Mouse (Mus musculus) urinary bladder, postnatal 4 days (tissue): ENCODE data around the gene Crb1.
A peak's percentile ranks its signal among the peaks of the same experiment; 100 is the strongest.
"Not testable (repeated sequence)": the region's sequence is repeated elsewhere in the genome, so short reads cannot be mapped to it uniquely, and the experiment has no call there.

Source experiments
- DNase-seq, 2 experiments: peaks; one replicate each; pipeline ENCODE4 v3.0.0; 2021 to 2022; ENCODE audit warnings: low spot score in 2 of 2

The Crb1 gene

GRCm38 (mm10) chr1:139328811-139329210, 48.1 kb downstream of the Crb1 start:
- no peak for DNase-seq

- DNase-seq, result no peak
These were observed 48.6 kb downstream of the Crb1 start for GRCm38 (mm10) chr1:139328286-139328685.

- DNase-seq, result no peak
These were observed 51.5 kb downstream of the Crb1 start for GRCm38 (mm10) chr1:139325378-139325777.

GRCm38 (mm10) chr1:139319798-139320197, 57.1 kb downstream of the Crb1 start:
- no peak for DNase-seq

- DNase-seq, result no peak
These were observed 62.5 kb downstream of the Crb1 start for GRCm38 (mm10) chr1:139314297-139314874.

DNA sequence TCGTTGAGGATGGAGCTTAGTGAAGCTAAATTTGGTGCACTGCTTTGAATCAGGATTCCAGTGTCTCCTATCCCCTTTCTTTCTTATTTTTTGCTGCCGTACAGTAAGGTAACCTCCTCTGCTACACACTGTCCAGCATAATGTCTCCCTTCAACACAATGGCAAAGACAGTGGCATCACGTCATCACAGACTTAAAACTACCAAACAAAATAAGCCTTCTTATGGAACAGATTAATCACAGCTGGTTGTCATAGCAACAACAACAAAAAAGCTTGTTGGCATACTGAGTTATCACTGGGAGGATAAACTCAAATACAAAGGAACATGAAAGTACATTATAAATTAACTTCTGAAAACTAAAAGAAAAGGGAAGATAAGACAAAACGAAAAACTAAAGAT, 68.0 kb downstream of the Crb1 start:
- no peak for DNase-seq

GRCm38 (mm10) chr1:139302519-139302918, 74.4 kb downstream of the Crb1 start:
- DNase-seq, result not testable (repeated sequence)

DNA sequence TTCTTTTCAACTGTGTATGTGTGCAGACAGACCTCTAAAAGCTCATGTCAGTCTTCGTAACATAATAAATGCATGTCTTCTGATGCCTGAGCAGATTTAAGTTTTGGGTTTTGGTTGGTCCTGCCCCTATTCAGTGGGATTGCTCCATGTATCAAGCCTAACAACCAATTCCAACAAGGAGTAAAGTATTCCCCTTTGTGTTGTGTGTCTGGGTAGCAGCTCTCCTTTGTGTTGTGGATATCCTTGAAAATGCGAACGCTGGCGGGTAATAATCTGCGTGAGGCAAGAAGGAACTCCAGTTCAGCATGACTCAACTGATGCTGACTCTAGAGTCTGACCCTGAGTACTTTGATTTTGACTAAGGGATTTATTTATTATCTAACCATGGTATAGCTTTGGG, 75.1 kb downstream of the Crb1 start:
- DNase-seq, result no peak

- no peak for DNase-seq
These were observed 84.9 kb downstream of the Crb1 start for GRCm38 (mm10) chr1:139292023-139292422.

DNA sequence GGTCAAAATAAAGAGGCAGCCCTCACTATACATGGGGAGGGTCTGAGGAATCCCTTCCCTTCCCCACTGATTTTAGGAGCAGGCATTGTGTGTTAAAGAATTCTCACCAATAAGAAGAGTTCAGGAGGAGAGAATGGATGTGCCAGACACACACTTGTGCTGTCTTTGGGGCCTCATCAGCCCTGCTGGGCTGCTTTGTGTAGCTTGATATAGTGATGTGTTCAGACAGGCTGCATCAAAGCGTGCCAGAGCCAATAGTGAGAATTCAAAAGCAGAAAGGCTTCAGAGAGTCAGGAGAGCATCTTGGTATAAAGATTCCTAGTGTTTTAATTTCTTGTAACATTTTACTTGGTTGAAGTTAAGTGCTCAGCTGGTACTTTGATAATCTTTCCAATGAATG, 85.3 kb downstream of the Crb1 start:
- DNase-seq, result no peak

- DNase-seq, result no peak
These were observed 100.1 kb downstream of the Crb1 start for GRCm38 (mm10) chr1:139276619-139277320.

DNA sequence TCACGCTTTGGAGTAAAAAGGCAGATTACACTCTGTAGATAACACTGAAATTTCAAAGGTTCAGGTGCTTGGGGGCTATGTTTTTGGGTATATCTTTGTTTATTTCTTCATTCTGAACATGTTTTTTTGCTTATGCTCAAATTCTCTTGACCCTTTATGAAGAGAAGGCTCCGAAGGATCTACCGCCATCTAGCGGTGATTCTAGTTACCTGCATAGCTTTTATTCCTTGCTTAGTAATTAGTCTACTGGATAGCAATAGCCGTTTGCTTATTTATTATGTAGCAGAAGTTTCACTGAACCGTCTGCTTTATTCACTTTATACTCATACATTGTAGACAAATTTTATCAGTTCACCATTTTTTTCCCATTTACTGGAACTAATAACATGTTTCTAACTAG, 109.1 kb downstream of the Crb1 start:
- no peak for DNase-seq

- no peak for DNase-seq
These were observed 112.7 kb downstream of the Crb1 start for GRCm38 (mm10) chr1:139264245-139264644.

DNA sequence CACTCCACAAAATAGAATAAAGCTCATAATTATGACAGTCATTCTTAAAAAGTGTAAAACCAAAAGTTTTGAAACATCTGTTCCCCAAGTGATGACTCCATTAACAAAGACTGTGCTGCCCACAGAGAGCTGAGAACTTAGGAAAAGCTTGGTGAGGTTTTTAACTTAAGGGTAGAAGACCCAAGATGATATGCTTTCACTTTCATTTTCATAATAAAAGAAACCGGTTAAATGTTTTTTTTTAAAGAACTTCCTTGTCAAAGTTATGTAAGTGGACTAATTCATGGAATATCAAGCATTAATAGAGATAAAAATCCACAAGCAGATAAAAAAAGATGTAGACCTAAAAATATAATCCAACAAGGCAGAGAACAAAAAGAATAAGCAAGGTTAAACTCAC, 113.7 kb downstream of the Crb1 start:
- DNase-seq, result no peak

- DNase-seq, result no peak
These were observed 121.3 kb downstream of the Crb1 start for GRCm38 (mm10) chr1:139255581-139255980.

DNA sequence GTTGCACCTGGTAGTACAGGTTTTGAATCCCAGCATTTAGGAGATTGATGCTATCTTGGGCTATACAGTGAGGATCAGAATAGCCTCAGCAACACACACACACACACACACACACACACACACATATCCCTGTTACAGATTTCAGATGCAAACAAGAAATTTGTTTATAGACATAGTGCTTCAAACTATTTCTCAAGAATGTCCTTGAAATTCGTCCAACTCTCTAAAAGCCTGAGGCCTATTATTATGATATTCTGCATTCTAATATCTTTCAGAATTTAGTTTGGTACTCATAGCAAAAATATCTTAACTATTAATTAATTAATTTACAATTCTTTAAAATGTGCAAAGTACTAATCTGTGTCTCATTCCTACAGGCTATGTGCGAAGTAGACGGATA, 124.9 kb downstream of the Crb1 start:
- DNase-seq, result no peak

- DNase-seq, result no peak
These were observed 127.7 kb downstream of the Crb1 start for GRCm38 (mm10) chr1:139249159-139249558.

- no peak for DNase-seq
These were observed 130.0 kb downstream of the Crb1 start for GRCm38 (mm10) chr1:139246723-139247380.

GRCm38 (mm10) chr1:139236794-139237193, 140.1 kb downstream of the Crb1 start:
- DNase-seq, result no peak

DNA sequence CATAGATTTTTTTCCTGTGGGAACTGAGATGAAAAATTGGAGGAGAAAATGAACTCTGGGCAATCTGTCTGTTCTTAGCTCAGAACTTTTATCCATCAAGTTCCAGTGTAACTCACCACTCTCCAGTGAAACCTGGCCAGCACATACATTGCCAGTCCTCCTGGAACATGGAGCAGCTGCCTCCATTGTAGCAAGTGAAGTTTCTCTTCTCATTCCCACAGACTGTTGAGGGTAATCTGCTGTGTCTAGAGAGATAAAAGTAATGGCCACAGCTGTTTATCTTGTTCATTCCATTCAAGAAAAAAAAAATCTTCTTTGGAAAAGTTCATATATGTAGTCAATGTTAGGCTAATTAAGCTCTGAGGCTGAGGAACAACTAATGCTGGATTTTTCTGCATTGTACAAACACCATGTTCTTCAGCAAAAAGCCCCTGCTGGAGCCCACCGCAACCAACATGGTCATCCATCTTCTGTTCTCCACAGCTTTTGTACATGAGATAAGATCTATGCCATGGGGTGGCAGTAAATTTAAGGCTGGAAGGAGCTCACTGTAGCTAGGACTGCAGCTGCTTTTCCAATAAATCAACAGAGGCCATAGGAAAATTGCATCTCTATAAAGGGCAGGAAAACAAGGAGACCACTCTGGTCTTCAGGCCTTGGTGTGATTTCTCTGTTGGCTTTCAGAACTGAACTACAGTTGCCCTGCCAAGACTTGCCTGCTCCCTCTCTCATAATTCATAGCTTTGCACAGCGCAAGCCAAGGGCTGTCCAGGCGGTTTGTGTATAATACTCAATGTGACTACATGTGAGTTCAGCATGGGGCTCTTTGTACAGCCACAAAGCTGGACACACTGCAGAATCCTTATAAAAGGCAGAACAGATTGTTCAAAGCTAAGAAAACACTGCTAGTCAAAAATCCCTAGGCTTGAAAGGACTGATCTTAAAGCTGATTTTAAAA, 142.0 kb downstream of the Crb1 start:
- peak in 1 of 2 experiments; percentile 45 for DNase-seq

DNA sequence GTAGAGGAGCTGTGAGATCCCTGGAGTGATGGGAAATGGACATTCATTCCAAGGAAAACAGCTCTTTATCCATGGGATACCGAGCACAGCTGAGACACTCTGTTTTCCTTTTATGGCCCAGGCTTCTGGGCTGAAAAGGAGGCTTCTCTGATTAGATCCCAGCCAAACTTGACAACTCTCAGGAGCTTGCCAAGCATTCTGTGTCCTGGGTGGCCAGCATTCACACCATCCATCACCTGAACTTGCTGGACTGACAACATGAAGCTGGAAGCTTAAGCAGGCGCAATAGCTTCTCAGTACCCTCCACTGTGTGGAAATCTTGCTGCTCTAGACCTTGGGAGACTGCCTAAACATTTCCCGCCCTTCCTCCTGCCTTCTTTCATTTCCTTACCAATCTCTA, 144.3 kb downstream of the Crb1 start:
- peak in 1 of 2 experiments; percentile 50 for DNase-seq
